Mouse (Mus musculus) limb, embryonic 10.5 days (tissue): Measurements from ENCODE around the gene Grhl1. TPM values are rescaled to one million over a fixed set of nuclear protein-coding genes. Genes with fewer than 3 reads are reported as not detected.
"Not testable (repeated sequence)": the region's sequence is repeated elsewhere in the genome, so short reads cannot be mapped to it uniquely, and the experiment has no call there.

Source experiments
- DNase-seq: peaks from one replicate; pipeline ENCODE4 v3.0.0-alpha.2; 2017; ENCODE audit warnings: low spot score
- H3K27ac ChIP-seq: fragments of 300-500 bp; sonication (generic); 2 replicates; pipeline ENCODE4 v1.5.1; 2016; ENCODE audit warnings: mild to moderate bottlenecking
- H3K27me3 ChIP-seq: fragments of 300-500 bp; sonication (generic); 2 replicates; pipeline ENCODE4 v1.6.1; 2016; ENCODE audit warnings: low read depth, mild to moderate bottlenecking; ENCODE audit not compliant: poor library complexity, severe bottlenecking
- H3K36me3 ChIP-seq: fragments of 300-500 bp; sonication (generic); 2 replicates; pipeline ENCODE4 v1.6.1; 2016; ENCODE audit warnings: mild to moderate bottlenecking, moderate library complexity
- H3K4me1 ChIP-seq: fragments of 300-500 bp; sonication (generic); 2 replicates; pipeline ENCODE4 v1.6.1; 2016
- H3K4me3 ChIP-seq: fragments of 300-500 bp; sonication (generic); 2 replicates; pipeline ENCODE4 v1.5.1; 2016; ENCODE audit warnings: mild to moderate bottlenecking, moderate library complexity
- H3K9me3 ChIP-seq: fragments of 300-500 bp; sonication (generic); replicated peaks from 2 replicates; pipeline ENCODE4 v1.6.1; 2016; ENCODE audit warnings: mild to moderate bottlenecking
- WGBS: fragments of 180-500 bp; shearing (Covaris S2); methylation state at CpG from one replicate; pipeline ENCODE4 v1.1.7; 2016; 5-methylcytosine and 5-hydroxymethylcytosine counted together
- polyA plus RNA-seq: library from polyadenylated mRNA; unstranded; fragments of >200 nt; fragmentation: Nextera tagmentation; extraction: Ambion mirVana; gene quantifications from 2 replicates; pipeline ENCODE4 v1.2.1, GENCODE M21; 2016

Gene Grhl1
- 0.55 and 0.71 TPM in 2 replicates for polyA plus RNA-seq

DNA sequence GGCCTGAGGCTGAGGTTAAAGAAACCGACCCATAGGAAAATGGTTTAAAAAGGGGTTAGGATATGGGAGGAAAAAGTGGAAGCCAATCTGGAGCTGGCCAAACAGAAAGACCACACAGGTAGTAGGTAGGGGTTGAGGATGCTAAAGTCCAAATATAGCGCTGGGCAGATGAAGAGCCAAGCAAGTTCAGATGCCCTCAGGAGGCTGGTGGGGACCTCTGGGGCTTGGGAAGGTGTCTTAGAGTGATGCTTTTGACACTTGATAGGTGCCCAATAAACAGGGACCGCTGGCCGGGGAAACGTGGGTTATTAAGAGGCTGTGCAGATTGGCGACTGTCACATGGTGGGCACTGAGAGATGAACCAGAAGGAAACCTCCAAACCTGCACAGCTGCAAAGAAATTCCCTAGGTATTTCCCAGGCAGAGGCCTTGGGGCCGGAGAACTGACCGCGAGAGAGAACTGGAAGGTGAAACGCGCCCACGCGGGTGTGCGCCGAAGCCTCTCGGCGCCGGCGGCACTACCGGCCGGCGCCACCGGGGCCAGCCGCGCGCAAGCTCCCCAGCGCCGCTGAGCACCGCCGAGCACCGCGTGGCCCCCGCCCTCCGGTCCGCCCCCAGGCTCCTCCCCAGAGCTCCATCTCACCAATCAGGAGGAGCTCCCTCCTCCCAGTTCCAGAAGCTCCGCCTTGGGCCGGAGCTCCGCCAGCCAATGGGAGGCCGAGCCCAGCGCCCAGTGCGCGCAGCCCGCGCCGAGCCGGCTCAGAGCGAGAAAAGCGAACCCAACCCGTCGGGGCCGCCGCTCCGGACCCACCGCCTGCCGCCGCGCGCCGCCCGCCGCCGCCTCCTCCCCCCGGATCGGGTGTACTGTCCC lies at the start of gene Grhl1:
Grhl1 (plus strand) TSS at position 761 of the 870 bp plus-strand sequence.
- Histone ChIP-seq H3K4me3 (peak within 1 kb of the TSS; percentile 69), H3K4me1 (peaks cover 19% of the 10 kb centered on the region), H3K27me3 (peaks cover 55% of the 10 kb centered on the region), H3K9me3 (no peaks in the 10 kb centered on the region), H3K36me3 (no peaks in the 10 kb centered on the region), H3K27ac (peak within 1 kb of the TSS; percentile 50)
- DNase-seq = peak; percentile 92
- 1% methylated on average over 64 of the region's 64 CpGs for WGBS

DNA sequence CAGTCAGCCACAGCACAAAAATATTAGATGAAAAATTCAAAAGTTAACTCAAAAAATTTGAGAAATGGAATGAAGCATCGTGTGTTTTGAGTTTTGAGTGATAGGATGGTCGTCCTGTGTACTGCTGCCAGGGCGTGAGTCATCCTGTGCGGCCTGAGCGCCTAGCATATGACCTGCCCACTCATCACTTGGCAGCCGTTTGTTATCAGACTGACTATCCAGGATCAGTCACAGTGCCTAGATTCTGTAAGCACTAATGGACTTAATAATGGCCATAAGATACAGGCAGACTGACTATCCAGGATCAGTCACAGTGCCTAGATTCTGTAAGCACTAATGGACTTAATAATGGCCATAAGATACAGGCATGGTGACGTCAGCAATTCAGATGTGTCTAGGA lies 47.0 kb upstream of the Grhl1 start:
- H3K36me3 ChIP-seq, H3K4me1 ChIP-seq, DNase-seq, H3K27ac ChIP-seq, H3K4me3 ChIP-seq, H3K27me3 ChIP-seq, H3K9me3 ChIP-seq: not testable (repeated sequence)
- WGBS = 93% methylated on average over 7 of the region's 7 CpGs

DNA sequence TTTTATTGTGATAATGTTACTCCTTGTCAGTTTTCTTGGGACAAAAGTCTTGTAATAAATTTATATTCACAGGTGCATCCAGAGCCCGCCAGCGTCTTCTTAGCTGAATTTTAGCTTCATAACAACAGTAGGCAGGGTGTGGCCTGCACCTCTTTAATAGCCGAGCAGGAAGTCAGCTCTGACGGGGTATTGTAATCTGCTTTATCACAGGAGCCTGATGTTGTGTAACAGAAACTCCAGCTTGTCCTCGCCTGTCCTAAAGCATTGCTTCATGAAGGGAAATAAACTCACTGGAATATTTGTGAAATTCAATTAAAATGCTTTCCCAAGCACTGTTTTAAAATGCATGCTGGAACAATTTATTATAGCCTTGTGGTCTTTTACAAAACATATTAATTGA lies 35.7 kb upstream of the Grhl1 start:
- Histone ChIP-seq H3K4me3 (no peak overlapping the region), H3K27ac (no peak overlapping the region), H3K27me3 (no peaks in the 10 kb centered on the region), H3K9me3 (no peaks in the 10 kb centered on the region), H3K36me3 (peaks cover 3% of the 10 kb centered on the region; the same call in 1 of the 2 replicates), H3K4me1 (no peaks in the 10 kb centered on the region)
- 87% methylated on average over 5 of the region's 5 CpGs for WGBS
- DNase-seq = no peak

DNA sequence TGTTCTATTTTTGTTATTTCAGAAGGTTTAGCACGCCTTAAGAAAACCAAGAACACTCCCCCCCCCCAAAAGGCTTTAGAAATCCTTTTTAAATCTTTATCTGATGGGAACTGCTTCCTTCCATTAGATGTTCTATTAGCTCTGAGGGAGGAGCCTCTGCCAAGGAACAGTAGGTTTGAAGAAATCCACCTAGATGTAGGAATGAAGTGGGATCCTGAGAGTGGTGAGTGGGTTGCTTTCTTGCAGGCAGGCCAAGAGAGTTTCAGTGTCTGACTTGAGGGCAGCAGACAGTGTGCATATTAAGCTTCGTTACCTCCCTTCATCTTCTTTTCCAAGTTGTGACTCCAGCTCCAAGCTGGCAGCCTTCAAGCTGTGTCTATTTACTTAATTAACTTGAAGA lies 34.9 kb upstream of the Grhl1 start:
- Histone ChIP-seq H3K36me3 (peaks cover 3% of the 10 kb centered on the region; the same call in 1 of the 2 replicates), H3K4me3 (no peak overlapping the region), H3K9me3 (no peaks in the 10 kb centered on the region), H3K27ac (no peak overlapping the region), H3K4me1 (no peaks in the 10 kb centered on the region), H3K27me3 (no peaks in the 10 kb centered on the region)
- no peak for DNase-seq
- WGBS = 86% methylated on average over 2 of the region's 2 CpGs

DNA sequence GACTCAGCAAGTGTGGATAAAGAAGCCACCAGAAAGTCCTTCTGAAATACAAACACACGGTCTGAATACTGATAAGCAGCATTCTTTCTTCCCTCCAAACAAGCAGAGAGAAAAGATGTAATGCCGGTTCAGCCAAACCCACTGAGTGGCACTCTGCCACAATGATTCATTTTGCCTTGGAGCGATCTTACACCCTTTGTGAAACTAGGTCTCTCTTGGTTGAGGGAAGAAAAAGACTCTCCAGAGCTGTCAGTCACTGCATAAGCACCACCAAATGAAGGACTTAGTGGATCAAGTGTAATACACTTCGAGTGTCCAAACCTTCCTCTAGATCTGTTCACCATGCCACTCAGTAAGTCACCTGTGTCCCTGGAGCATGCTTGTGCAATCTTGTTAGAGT lies 34.1 kb upstream of the Grhl1 start:
- WGBS = 87% methylated on average over 4 of the region's 4 CpGs
- no peak for DNase-seq
- Histone ChIP-seq H3K9me3 (no peaks in the 10 kb centered on the region), H3K4me1 (no peaks in the 10 kb centered on the region), H3K27me3 (no peaks in the 10 kb centered on the region), H3K27ac (no peak overlapping the region), H3K36me3 (no peaks in the 10 kb centered on the region; the same call in 1 of the 2 replicates), H3K4me3 (no peak overlapping the region)

DNA sequence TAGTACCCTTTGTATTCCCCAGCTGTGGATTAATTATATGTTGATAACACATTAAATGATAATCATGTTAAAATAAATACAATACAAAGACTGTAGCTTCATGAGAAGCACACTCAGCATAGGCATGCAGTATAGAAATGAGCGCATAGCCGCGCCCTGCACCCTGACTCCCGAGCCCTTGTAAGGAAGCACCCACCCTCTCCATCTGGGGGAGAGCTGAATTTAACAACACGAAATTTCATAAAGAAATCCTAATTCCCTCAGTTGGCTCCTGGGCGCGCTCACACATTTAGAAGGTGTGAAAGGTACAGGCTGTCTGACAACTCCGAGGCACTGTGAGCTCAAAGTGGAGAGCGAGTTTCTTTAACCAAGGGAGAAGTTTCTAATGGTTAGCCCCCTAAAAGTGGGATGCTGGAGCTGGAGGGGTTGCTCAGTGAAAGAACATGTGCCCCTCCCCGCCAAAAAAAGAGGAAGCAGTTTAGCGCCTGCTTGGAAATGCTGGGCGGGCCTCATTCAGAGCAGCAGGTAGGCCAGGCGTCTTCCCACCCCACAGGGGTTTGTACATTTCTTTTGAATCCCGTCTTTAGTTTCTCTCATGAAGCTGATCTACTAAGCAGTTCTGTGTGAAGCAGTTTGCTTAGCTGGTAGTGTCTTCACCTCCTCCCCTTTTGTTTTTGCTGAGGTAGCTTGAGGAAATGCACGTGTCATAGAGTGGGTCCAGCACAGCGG lies 30.5 kb upstream of the Grhl1 start:
- H3K27me3 ChIP-seq = no peaks in the 10 kb centered on the region

DNA sequence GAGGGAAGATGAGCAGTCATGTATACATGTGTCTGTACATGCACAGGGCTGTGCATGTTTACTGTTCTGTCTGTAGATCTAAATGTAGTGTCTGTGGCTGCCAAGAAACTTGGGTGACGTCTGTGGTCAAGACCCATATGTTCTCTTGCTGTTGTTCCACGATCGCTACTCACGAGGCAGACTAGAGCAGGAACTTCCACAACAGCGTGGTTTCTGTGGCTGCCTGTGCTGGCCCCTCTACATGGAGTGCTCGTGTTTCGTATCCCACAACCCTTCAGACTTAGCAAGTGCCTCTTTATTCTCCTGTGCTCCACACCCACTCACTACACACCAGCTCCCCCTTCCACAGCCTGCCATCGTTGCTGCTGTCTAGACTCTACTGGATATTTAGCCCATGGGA lies 24.4 kb upstream of the Grhl1 start:
- Histone ChIP-seq H3K36me3 (peaks cover 20% of the 10 kb centered on the region), H3K27ac (no peak overlapping the region), H3K4me1 (no peaks in the 10 kb centered on the region), H3K9me3 (no peaks in the 10 kb centered on the region), H3K4me3 (no peak overlapping the region), H3K27me3 (no peaks in the 10 kb centered on the region)
- no peak for DNase-seq
- 89% methylated on average over 8 of the region's 8 CpGs for WGBS

More for the DNA sequence above, 30.5 kb upstream of the Grhl1 start:
- WGBS = 86% methylated on average over 16 of the region's 16 CpGs
- H3K4me1 ChIP-seq = no peaks in the 10 kb centered on the region
- DNase-seq = no peak
- peaks cover 3% of the 10 kb centered on the region; the same call in 1 of the 2 replicates for H3K36me3 ChIP-seq
- H3K9me3 ChIP-seq = no peaks in the 10 kb centered on the region
- no peak overlapping the region for H3K4me3 ChIP-seq
- H3K27ac ChIP-seq = no peak overlapping the region

DNA sequence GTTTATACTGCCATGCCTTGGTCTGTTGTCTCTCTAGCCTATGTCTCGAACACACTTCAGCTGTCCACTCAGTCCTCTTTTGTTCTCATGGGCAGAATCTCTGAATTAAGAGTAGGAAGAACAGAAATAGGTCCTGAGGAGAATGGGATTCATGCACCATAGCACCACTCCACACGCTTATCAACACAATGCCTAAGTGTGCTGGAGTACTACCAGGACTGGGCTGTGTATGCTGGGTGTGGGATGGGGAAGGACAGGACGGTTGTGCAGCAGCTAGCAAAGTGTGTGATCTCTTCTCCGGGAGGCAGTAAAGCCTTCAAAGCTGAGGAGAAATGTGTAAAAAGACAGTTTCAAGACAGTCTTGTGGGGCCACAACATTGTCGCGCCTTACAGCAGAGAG lies 23.2 kb upstream of the Grhl1 start:
- no peaks in the 10 kb centered on the region for H3K27me3 ChIP-seq
- no peak for DNase-seq
- H3K27ac ChIP-seq = no peak overlapping the region
- H3K4me1 ChIP-seq = no peaks in the 10 kb centered on the region
- peaks cover 20% of the 10 kb centered on the region for H3K36me3 ChIP-seq
- 92% methylated on average over 6 of the region's 6 CpGs for WGBS
- H3K9me3 ChIP-seq = no peaks in the 10 kb centered on the region
- H3K4me3 ChIP-seq = no peak overlapping the region

DNA sequence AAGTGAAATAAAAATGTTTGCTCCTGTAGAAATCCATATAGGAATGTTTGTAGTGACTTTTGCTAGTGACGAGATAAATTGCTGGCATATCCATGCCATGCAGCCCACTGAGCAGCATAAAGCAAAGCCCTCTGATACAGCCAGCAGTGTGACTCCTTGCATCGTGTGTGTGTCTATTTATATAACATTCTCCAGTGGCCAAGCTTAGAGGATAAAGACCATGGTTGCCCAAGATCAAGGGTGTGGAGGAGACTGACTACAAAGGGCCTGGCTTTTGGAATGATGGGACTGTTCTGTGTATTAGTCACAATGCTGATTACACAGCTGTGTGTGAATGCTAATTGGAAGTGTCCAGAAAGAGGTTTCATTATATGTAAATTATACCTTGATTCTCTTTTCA lies 19.6 kb upstream of the Grhl1 start:
- no peaks in the 10 kb centered on the region for H3K4me1 ChIP-seq
- peaks cover 12% of the 10 kb centered on the region for H3K36me3 ChIP-seq
- no peak overlapping the region for H3K27ac ChIP-seq
- no peaks in the 10 kb centered on the region for H3K27me3 ChIP-seq
- WGBS = 91% methylated on average over 2 of the region's 2 CpGs
- H3K9me3 ChIP-seq = no peaks in the 10 kb centered on the region
- no peak for DNase-seq
- no peak overlapping the region for H3K4me3 ChIP-seq

DNA sequence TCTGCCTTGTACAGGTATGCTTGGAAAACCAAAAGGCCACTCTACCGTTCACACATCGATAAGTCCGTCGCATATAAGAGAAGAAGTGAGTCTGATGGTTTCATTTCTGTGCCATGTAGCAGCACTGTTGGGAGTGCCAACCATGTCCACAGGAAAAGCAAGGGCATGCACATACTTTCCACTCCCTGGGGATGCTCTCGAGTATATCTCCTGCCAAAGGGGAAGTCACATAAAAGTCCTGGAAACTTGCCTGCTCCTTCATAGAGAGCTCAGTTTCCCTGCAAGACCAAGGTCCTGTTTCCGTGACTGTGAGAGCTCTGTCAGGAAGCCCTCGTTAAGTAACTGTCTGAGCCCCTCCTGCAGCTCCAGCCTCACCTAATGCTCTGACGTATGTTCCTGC lies 16.1 kb upstream of the Grhl1 start:
- H3K36me3 ChIP-seq = peaks cover 3% of the 10 kb centered on the region; the same call in 1 of the 2 replicates
- H3K9me3 ChIP-seq = no peaks in the 10 kb centered on the region
- no peak for DNase-seq
- WGBS = 79% methylated on average over 8 of the region's 8 CpGs
- no peaks in the 10 kb centered on the region for H3K27me3 ChIP-seq
- H3K27ac ChIP-seq = no peak overlapping the region
- no peaks in the 10 kb centered on the region for H3K4me1 ChIP-seq
- H3K4me3 ChIP-seq = no peak overlapping the region

DNA sequence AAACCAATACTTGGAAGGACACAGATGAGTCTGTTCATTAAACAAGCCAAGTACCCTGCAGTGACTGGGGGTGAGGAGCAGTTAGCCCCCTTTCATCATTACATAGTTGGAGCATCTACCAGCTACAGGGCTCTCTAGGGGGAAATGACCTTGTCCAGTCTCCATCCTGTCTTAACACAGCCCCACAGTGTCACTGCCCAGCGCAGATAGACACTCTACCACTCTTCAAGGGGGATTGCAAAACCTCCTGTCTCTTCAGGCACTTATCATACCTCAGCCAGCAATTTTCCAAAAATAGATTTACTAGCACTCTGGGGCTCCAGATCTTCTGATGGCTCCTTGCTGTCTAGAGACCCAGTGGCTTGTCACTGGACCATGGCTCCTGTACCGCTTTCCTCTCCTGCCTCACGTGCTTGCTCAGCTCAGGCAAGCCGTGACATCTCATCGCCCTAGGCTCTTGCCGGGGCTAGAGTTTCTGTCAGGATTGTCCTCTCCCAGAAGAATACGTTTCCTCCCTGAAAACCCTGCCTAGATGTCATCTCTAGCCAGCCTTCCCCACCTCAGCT lies 8.6 kb upstream of the Grhl1 start:
- no peak overlapping the region for H3K27ac ChIP-seq
- H3K4me3 ChIP-seq = no peak overlapping the region
- no peaks in the 10 kb centered on the region for H3K27me3 ChIP-seq
- H3K36me3 ChIP-seq = no peaks in the 10 kb centered on the region
- no peaks in the 10 kb centered on the region for H3K9me3 ChIP-seq
- WGBS = 89% methylated on average over 7 of the region's 7 CpGs
- no peak for DNase-seq
- H3K4me1 ChIP-seq = 0 out of 2 replicates have a peak, but pooled peaks cover 7% of the 10 kb centered on the region

DNA sequence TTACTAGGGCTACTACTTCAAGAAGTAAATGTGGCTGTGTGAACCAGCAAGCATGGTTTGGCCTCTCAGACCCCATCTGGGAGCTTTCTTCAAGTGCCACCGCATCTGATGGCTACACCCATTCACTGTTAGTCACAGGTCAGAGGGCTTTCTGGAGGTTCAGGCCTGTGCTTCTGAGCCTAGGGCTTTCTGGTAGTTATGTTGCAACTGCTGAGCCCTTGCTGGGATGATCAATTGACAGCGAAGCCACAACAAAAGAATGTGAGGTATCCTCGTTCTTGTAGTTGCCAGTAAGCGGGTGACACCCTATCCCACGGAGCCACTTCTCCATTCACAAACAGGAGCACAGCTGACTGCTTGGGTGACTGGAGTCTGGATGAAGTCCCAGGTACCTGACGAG lies 6.8 kb upstream of the Grhl1 start:
- WGBS = 80% methylated on average over 6 of the region's 6 CpGs
- H3K27ac ChIP-seq = no peak overlapping the region
- H3K9me3 ChIP-seq = no peaks in the 10 kb centered on the region

DNA sequence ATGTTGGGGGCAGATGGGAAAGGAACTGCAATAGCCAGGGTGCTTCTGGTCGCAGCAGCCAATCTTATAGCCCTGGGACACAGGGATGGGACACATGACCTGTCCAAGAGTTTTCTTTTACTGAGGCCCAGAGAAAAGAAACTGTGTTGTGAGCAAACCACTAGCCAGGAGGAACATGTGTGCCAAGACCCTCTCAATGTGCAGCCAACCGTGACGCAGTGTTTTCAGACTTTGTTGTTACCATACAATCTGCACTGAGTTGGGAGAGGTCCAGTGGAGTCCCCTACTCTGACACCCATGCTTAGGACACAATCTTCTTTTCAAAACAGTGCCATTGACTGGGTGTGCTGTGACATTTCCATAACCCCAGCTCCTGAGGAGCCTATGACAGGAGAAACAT lies 4.5 kb upstream of the Grhl1 start:
- Histone ChIP-seq H3K36me3 (no peaks in the 10 kb centered on the region), H3K27me3 (peaks cover 25% of the 10 kb centered on the region), H3K4me3 (no peak overlapping the region), H3K27ac (no peak overlapping the region), H3K9me3 (no peaks in the 10 kb centered on the region), H3K4me1 (peaks cover 15% of the 10 kb centered on the region)
- DNase-seq = no peak
- WGBS = 82% methylated on average over 3 of the region's 3 CpGs

More for the DNA sequence above, 6.8 kb upstream of the Grhl1 start:
- H3K4me1 ChIP-seq = 0 out of 2 replicates have a peak, but pooled peaks cover 7% of the 10 kb centered on the region
- H3K27me3 ChIP-seq = peaks cover 4% of the 10 kb centered on the region; the same call in 1 of the 2 replicates
- H3K4me3 ChIP-seq = no peak overlapping the region
- no peak for DNase-seq
- no peaks in the 10 kb centered on the region for H3K36me3 ChIP-seq
